Mouse (Mus musculus): ENCODE data around the gene Tatdn2. TPM values are rescaled to one million over a fixed set of nuclear protein-coding genes. Genes with fewer than 3 reads are reported as not detected.

Gene Tatdn2
- 0.61 and 1.1 TPM in 2 replicates for polyA plus RNA-seq (2015; fragmentation: Nextera tagmentation; extraction: Ambion mirVana)

DNA sequence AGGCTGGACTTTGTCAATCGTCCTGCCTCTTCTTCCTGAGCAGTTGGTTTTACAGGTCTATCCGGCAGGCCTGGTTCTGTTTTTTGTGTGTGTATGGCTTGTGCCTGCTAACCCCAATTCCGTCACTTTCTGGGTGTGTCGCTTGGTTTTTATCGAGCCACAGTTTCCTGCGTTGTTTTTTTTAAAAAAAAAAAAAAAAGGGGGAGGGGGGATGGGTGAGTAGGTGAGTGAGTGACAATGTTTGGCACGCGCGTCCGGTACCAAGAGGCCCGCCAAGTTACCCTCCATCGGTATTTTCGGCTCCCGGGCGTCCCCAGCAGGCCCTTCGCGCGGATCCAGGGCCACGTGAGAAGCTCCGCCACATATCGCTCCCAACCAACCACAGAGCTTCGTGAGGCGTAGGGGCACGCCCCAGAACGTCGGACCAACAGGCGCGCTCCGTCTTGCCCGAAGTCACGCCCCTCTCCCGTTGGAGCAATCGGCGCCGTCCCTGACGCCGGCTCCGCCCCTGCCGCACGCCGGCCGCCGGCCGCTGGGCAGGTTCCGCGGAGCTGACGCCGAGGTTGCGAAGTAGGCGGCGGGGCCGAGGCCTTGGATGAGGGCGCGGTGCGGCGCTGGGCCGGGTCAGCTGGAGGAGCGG is at the start of gene Tatdn2:
Tatdn2 (plus strand) TSS at position 469 of the 640 bp plus-strand sequence.
- H3K4me3 ChIP-seq, result peak within 1 kb of the TSS; percentile 71
- H3K4me2 ChIP-seq, result peak within 1 kb of the TSS; percentile 98
- peak; percentile 99 for ATAC-seq (ENCODE audit: low read depth)
- H3K4me1 ChIP-seq (replicated peaks), result peaks cover 36% of the 10 kb centered on the region
- H3K9me3 ChIP-seq, result no peaks in the 10 kb centered on the region
- peak within 1 kb of the TSS; percentile 88 for H3K9ac ChIP-seq
- peaks cover 22% of the 10 kb centered on the region for H3K36me3 ChIP-seq
- H3K27ac ChIP-seq (replicated peaks), result peak within 1 kb of the TSS; percentile 91
- WGBS, result under 1% methylated on average over 58 of the region's 58 CpGs
- no peaks in the 10 kb centered on the region for H3K27me3 ChIP-seq

DNA sequence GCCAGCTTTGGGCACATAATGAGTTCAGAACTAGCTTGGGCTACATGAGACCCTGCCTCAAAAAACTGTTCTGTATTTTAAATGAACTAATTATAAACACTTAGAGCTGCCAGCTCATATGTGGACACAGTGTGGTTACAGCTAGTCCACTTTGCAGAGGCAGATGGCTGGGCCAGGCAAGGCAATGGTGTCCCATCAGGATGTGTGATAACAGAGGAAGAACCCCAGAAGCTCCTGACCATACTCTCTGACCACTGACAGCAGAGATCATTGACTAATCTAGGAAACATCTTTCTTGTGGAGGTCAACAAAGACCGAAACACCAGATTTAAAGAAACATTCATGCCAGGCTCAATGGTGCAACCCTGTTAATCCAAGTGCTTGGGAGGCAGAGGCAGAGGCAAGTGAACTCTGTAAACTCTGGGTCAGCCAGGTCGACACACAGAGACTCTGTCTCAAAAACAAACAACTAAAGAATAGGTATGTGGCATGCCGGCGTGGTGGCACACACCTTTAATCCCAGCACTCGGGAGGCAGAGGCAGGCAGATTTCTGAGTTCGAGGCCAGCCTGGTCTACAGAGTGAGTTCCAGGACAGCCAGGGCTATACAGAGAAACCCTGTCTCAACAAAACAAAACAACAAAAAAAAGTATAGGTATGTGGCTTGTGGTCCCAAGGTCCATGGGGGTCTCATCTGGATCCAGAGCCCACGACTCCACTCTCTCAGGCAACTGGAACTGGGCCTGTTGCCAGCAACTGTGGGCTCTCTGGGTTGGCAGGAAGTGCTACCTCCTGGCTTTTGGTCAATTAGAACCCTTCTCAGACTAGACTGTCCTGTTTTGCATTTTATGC is 47.3 kb upstream of the Tatdn2 start:
- no peak for ATAC-seq (ENCODE audit: low read depth)
- no peaks in the 10 kb centered on the region for H3K36me3 ChIP-seq
- H3K4me3 ChIP-seq, result no peak overlapping the region
- H3K4me2 ChIP-seq, result no peak overlapping the region
- H3K9me3 ChIP-seq, result no peaks in the 10 kb centered on the region
- 82% methylated on average over 7 of the region's 7 CpGs for WGBS
- H3K27me3 ChIP-seq, result no peaks in the 10 kb centered on the region
- no peak overlapping the region for H3K9ac ChIP-seq
- H3K27ac ChIP-seq (replicated peaks), result no peak overlapping the region
- H3K4me1 ChIP-seq (replicated peaks), result no peaks in the 10 kb centered on the region

DNA sequence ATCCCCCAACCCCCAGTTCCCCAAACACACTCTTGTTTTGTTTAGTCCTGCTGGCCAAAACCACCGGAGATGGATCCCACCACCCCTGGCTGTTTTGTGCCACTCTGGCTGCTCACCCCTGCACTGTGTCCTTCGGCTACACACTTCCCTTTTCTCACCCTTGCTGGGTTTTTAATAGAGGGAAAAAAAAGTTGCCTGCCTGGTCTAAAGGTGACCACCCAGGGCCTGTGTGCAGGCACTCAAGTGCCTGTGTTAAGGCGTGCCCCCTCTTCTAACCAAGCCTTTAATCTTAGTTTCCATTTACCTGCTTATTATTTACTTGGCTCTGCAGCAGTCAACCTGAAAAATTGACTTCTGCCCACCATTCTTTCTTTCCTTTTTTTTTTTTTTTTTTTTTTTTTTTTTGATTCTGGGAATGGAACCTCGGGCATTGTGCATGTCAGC is 46.6 kb upstream of the Tatdn2 start:
- Histone ChIP-seq H3K36me3 (no peaks in the 10 kb centered on the region), H3K9ac (no peak overlapping the region), H3K9me3 (no peaks in the 10 kb centered on the region), H3K4me3 (no peak overlapping the region), H3K4me2 (no peak overlapping the region), H3K27ac (replicated peaks) (no peak overlapping the region), H3K4me1 (replicated peaks) (no peaks in the 10 kb centered on the region), H3K27me3 (no peaks in the 10 kb centered on the region)
- ATAC-seq (ENCODE audit: low read depth), result no peak
- 81% methylated on average over 4 of the region's 4 CpGs for WGBS

DNA sequence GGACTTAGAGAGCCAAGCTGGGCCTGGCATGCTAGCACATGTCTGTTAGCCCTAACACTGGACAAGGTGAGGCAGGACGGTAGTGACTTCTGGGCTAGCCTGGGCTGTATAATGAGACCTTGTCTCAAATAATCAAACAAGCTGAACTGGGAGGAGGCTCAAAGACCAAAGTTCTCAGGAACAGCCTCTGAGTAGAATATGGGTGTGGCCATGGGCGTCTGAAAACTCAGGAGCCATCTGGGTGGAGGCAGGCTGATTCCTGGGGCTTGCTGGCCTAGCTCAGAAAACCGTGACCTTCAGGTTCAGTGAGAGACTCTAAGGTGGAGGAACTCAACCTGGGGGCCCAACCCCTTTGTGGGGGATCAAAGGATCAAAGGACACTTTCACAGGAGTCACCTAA is 45.2 kb upstream of the Tatdn2 start:
- no peaks in the 10 kb centered on the region for H3K9me3 ChIP-seq
- H3K4me3 ChIP-seq, result no peak overlapping the region
- no peak overlapping the region for H3K27ac ChIP-seq (replicated peaks)
- 71% methylated on average over 3 of the region's 3 CpGs for WGBS
- H3K9ac ChIP-seq, result no peak overlapping the region
- H3K4me2 ChIP-seq, result no peak overlapping the region
- no peaks in the 10 kb centered on the region for H3K4me1 ChIP-seq (replicated peaks)
- H3K36me3 ChIP-seq, result no peaks in the 10 kb centered on the region
- H3K27me3 ChIP-seq, result no peaks in the 10 kb centered on the region
- ATAC-seq (ENCODE audit: low read depth), result no peak

DNA sequence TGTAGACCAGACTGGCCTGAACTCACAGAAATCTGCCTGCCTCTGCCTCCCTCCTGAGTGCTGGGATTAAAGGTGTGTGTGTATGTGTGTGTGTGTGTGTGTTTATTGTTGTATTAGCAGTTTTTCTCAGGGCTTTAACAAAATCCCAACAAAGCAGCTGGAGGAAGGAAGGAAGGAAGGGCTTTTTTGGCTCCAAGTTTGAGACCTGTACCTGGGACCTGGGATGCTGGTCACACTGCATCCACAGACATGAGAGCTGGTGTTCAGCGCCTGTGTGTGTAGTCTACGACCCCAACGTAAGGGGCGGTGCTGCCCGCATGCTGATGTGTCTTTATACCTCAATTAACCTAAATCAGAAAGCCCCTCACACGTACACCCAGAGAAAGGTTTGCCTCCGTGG is 43.3 kb upstream of the Tatdn2 start:
- Histone ChIP-seq H3K36me3 (no peaks in the 10 kb centered on the region), H3K27ac (replicated peaks) (no peak overlapping the region), H3K4me3 (no peak overlapping the region), H3K4me2 (no peak overlapping the region), H3K4me1 (replicated peaks) (no peaks in the 10 kb centered on the region), H3K9ac (no peak overlapping the region), H3K27me3 (no peaks in the 10 kb centered on the region), H3K9me3 (no peaks in the 10 kb centered on the region)
- WGBS, result 92% methylated on average over 7 of the region's 7 CpGs
- ATAC-seq (ENCODE audit: low read depth), result no peak

DNA sequence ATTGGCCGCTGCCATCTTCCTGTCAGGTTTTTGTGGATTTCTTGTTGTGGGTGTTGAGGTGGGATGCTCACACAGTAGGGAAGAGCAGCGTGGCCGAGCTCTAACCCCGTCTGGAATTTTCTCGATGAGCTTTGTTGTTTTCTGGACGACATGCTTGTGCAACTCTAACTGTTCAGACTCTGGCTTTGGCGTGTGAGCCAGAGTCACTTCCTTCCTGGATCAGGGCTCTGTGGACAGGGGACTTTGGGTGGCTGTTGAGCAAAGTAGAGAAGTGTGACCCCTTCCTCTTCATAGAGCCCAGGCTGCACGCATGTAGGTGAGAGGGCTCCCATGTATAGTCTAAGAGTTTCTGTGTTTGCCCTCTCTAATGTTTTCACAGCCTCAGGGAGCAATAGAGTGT is 42.7 kb upstream of the Tatdn2 start:
- no peaks in the 10 kb centered on the region for H3K27me3 ChIP-seq
- H3K4me1 ChIP-seq (replicated peaks), result no peaks in the 10 kb centered on the region
- H3K9me3 ChIP-seq, result no peaks in the 10 kb centered on the region
- WGBS, result 81% methylated on average over 8 of the region's 8 CpGs
- no peaks in the 10 kb centered on the region for H3K36me3 ChIP-seq
- no peak overlapping the region for H3K27ac ChIP-seq (replicated peaks)
- H3K9ac ChIP-seq, result no peak overlapping the region
- H3K4me3 ChIP-seq, result no peak overlapping the region
- H3K4me2 ChIP-seq, result no peak overlapping the region
- ATAC-seq (ENCODE audit: low read depth), result no peak

DNA sequence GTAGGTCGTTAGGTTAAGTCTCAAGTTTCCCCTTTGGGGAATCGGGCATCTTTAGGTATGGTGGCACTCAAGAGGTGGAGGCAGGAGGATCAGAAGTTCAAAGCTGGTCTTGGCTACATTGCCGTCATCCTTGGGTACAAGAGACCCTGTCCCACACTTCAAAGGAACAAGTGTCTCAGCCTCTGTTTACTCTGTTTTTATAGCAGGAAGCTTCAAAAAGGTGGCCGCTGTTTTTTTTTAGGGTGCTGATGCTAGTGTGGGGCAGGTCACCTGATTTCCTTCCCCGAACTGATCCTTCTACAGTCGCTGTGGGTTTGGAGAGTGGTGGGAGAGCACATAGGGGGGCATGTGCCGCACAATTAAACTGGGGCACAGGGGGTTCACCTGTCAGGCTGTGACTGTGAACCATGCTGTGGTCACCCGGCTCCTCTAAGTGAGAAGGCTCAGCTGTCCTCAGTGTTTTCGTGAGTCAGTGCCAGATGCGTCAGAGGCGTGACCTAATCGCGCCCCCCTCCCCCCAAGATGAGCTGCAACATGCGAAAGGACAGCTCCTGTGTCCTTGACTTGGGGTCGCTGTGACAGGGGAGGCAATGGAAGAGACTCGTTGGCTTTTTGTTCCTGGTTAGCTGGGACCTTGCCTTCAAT is 42.0 kb upstream of the Tatdn2 start:
- Histone ChIP-seq H3K4me1 (replicated peaks) (no peaks in the 10 kb centered on the region), H3K9me3 (no peaks in the 10 kb centered on the region), H3K4me2 (no peak overlapping the region), H3K4me3 (no peak overlapping the region), H3K27me3 (no peaks in the 10 kb centered on the region), H3K36me3 (no peaks in the 10 kb centered on the region), H3K9ac (no peak overlapping the region), H3K27ac (replicated peaks) (no peak overlapping the region)
- ATAC-seq (ENCODE audit: low read depth), result no peak
- 71% methylated on average over 16 of the region's 16 CpGs for WGBS

DNA sequence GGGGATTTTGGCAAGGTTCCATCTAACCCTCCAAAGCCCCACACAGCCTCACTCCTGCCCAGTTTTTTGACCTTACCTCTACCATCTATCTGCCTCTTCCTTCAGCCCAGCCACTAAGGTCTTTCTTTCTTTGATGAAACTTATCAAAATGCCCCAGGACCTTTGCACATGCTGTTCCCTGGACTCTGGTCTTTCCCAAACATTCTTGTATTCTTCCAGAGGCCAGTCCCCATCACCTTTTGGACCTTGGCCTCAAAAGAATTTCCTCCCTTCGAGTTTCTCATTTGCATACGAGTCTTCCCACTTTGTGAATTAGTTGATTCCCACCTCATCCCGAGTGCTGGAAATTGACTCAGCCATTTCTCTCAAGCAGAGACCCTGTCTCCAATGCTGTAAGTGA is 41.4 kb upstream of the Tatdn2 start:
- ATAC-seq (ENCODE audit: low read depth), result no peak
- 92% methylated on average over 3 of the region's 3 CpGs for WGBS

DNA sequence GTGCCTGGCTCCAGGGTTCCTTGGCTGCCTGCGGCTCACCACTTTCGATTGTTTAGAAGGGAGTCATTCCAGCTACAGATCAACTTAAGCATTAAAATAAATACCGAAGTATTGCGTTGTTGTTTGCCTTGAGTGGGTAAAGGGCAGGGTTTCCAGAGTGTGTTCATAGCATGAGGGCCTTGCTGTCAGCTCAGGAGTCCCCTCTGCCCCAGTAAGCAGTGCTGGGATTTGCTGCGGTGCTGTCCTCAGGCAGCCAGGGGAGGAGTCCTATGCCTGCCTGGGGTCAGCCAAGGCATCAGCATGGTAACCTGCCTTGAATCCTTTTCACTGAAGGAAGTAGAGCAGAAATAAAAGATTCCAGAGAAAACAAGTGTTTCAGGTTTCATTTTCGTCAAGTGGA is 40.0 kb upstream of the Tatdn2 start:
- Histone ChIP-seq H3K9me3 (no peaks in the 10 kb centered on the region), H3K9ac (no peak overlapping the region), H3K36me3 (no peaks in the 10 kb centered on the region), H3K27ac (replicated peaks) (no peak overlapping the region), H3K4me3 (no peak overlapping the region), H3K4me2 (no peak overlapping the region), H3K4me1 (replicated peaks) (peaks cover 2% of the 10 kb centered on the region; the same call in 1 of the 2 replicates), H3K27me3 (no peaks in the 10 kb centered on the region)
- no peak for ATAC-seq (ENCODE audit: low read depth)
- 88% methylated on average over 6 of the region's 6 CpGs for WGBS

More for the DNA sequence above, 41.4 kb upstream of the Tatdn2 start:
- H3K36me3 ChIP-seq, result no peaks in the 10 kb centered on the region
- H3K4me2 ChIP-seq, result no peak overlapping the region
- no peaks in the 10 kb centered on the region for H3K27me3 ChIP-seq
- H3K9ac ChIP-seq, result no peak overlapping the region
- H3K27ac ChIP-seq (replicated peaks), result no peak overlapping the region
- H3K4me1 ChIP-seq (replicated peaks), result no peaks in the 10 kb centered on the region
- no peaks in the 10 kb centered on the region for H3K9me3 ChIP-seq
- H3K4me3 ChIP-seq, result no peak overlapping the region

DNA sequence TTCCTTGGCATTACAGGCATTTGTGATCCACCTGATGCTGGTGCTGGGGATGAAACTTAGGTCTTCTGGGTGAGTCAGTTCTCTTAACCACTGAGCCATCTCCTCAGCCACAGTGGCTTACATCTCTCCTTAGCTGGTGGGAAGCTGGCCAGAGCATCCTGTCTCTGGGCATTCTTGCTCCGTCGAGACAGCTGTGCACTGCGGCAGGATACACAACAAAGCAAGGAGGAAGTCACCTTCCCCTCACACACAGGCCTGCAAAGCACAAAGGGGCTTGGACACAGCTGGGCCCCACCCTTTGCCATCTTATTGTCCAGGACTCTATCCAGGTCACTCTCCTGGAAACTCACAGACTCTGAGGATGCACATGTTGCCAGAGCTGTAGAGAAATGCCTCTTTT is 38.6 kb upstream of the Tatdn2 start:
- no peak for ATAC-seq (ENCODE audit: low read depth)
- H3K27me3 ChIP-seq, result no peaks in the 10 kb centered on the region
- peak overlapping the region; percentile 33; the same call in 1 of the 2 replicates for H3K27ac ChIP-seq (replicated peaks)
- peaks cover 4% of the 10 kb centered on the region; the same call in 1 of the 2 replicates for H3K4me1 ChIP-seq (replicated peaks)
- no peak overlapping the region for H3K4me3 ChIP-seq
- 76% methylated on average over 3 of the region's 3 CpGs for WGBS
- H3K36me3 ChIP-seq, result no peaks in the 10 kb centered on the region
- H3K9me3 ChIP-seq, result no peaks in the 10 kb centered on the region
- no peak overlapping the region for H3K9ac ChIP-seq
- no peak overlapping the region for H3K4me2 ChIP-seq

DNA sequence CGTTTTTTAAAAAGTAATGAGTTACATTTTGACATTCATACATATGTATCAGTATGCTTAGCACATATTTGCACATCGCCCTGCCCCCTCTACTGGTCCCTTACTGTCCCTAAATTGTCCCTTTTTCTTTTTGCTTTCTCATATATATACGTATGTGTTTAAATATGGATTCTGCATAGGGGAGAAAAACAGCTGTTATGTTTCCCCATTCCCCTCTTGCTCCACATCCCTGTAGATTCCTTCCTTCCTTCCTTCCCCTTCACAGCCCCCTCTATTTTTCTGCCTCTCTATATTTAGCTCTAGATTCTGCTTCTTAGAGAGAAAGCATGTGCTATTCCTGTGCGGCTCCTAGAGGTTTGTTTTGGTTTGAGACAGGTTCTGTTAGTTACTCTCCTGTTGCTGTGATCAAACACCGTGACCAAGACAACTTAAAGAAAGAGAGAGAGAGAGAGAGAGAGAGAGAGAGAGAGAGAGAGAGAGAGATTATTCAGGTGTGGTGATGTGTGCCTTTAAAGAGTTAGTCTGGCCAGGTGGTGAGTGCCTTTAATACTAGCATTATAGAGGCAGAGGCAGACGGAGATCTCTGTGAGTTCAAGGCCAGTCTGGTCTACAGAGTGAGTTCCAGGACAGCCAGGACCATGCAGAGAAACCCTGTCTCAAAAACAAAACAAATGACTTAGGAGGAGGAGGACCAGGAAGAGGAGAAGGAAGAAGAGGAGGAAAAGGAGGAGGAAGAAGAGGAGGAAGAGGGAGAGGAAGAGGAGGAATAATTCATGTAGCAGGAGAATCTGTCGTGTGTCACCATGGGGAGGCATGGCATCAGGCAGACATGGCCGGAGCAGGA is 37.0 kb upstream of the Tatdn2 start:
- H3K9ac ChIP-seq, result no peak overlapping the region
- H3K36me3 ChIP-seq, result no peaks in the 10 kb centered on the region
- H3K9me3 ChIP-seq, result no peaks in the 10 kb centered on the region
- no peak overlapping the region for H3K4me2 ChIP-seq
- no peak overlapping the region for H3K27ac ChIP-seq (replicated peaks)
- H3K4me3 ChIP-seq, result no peak overlapping the region
- peaks cover 4% of the 10 kb centered on the region; the same call in 1 of the 2 replicates for H3K4me1 ChIP-seq (replicated peaks)
- no peak for ATAC-seq (ENCODE audit: low read depth)
- 78% methylated on average over 8 of the region's 8 CpGs for WGBS
- H3K27me3 ChIP-seq, result no peaks in the 10 kb centered on the region
